Comparison of ENCODE assay signal across 21 mouse cellular contexts in the genomic region with DNA sequence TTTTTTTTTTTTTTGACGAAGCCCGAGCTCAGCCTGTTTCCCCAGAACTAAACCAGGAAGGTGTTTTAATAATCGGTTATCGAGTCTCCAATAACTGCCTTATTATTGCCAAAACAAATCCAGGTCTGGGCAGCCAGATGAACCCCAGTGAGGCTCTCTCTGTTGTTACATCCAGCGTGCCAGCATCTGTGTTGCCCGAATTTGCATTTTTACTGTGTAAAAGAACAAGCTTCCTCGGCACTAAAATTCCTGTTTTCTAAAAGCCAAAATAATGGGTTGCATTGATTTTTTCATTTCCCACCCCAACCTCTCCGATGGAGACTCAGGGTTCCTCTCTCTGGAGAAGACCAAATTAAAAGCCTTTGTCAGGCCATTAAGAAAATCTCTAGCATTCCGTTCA. TPM values are rescaled to one million over a fixed set of nuclear protein-coding genes. Genes with fewer than 3 reads are reported as not detected.
DNase-seq lines count a peak whose midpoint lies in the region; ATAC-seq and TF ChIP-seq lines count a peak whose summit lies in the region.
"Had no signal": no experiment of that assay in that cellular context is flagged by ENCODE, and none has a peak within 500 bp of the region (broad histone marks: within the 10 kb centered on the region; RNA-seq: fewer than 3 reads in every experiment).

No protein-coding gene starts in this region.

- H3K27ac ChIP-seq in layer of hippocampus, adult 2 months, result peak overlapping the region; percentile 95
- peak overlapping the region; percentile 96 for H3K27ac ChIP-seq in forebrain, embryonic 16.5 days (ENCODE audit: low read length)
- H3K27ac ChIP-seq in neural tube, embryonic 13.5 days (replicated peaks), result peak overlapping the region; percentile 88
- H3K27ac ChIP-seq: embryonic facial prominence, embryonic 12.5 days; kidney, postnatal 0 days; limb, embryonic 12.5 days; liver, embryonic 12.5 days had no signal

- H3K9me3 ChIP-seq in forebrain, embryonic 16.5 days (ENCODE audit: control insufficient read depth, low read length), result no peaks in the 10 kb centered on the region
- H3K9me3 ChIP-seq in neural tube, embryonic 13.5 days, result no peaks in the 10 kb centered on the region
- H3K9me3 ChIP-seq: embryonic facial prominence, embryonic 12.5 days; limb, embryonic 12.5 days; liver, embryonic 12.5 days had no signal

- no peaks in the 10 kb centered on the region for H3K36me3 ChIP-seq in forebrain, embryonic 16.5 days (ENCODE audit: control insufficient read depth, insufficient read depth)
- H3K36me3 ChIP-seq in neural tube, embryonic 13.5 days, result no peaks in the 10 kb centered on the region
- H3K36me3 ChIP-seq: embryonic facial prominence, embryonic 12.5 days; limb, embryonic 12.5 days; liver, embryonic 12.5 days had no signal

- H3K4me1 ChIP-seq in forebrain, embryonic 16.5 days (replicated peaks; ENCODE audit: control insufficient read depth, insufficient read depth, low read length), result peaks cover 69% of the 10 kb centered on the region
- peaks cover 87% of the 10 kb centered on the region for H3K4me1 ChIP-seq in neural tube, embryonic 13.5 days (replicated peaks)

- H3K9ac ChIP-seq in forebrain, embryonic 16.5 days (replicated peaks; ENCODE audit: low read depth, low read length), result peak overlapping the region; percentile 90
- peak overlapping the region; percentile 85 for H3K9ac ChIP-seq in neural tube, embryonic 13.5 days
- H3K9ac ChIP-seq: embryonic facial prominence, embryonic 12.5 days; limb, embryonic 12.5 days; liver, embryonic 12.5 days had no signal

- peak overlapping the region; percentile 79 for H3K4me2 ChIP-seq in forebrain, embryonic 16.5 days (ENCODE audit: low read length)
- peak overlapping the region; percentile 69 for H3K4me2 ChIP-seq in neural tube, embryonic 13.5 days
- H3K4me2 ChIP-seq: embryonic facial prominence, embryonic 12.5 days; limb, embryonic 12.5 days; liver, embryonic 12.5 days had no signal

- TF ChIP-seq POLR2A in brain, embryonic 14.5 days (IDR thresholded peaks at IDR 0.05; ENCODE audit: borderline replicate concordance, extremely low read depth, insufficient read depth, insufficient read length, poor library complexity, severe bottlenecking), result no peak

- peak overlapping the region; percentile 90 for H3K4me3 ChIP-seq in layer of hippocampus, adult 2 months
- H3K4me3 ChIP-seq in forebrain, embryonic 16.5 days (replicated peaks; ENCODE audit: low read length), result peak overlapping the region; percentile 85
- H3K4me3 ChIP-seq in neural tube, embryonic 13.5 days, result peak overlapping the region; percentile 62
- H3K4me3 ChIP-seq: embryonic facial prominence, embryonic 12.5 days; erythroblast, embryonic 14.5 days; limb, embryonic 12.5 days; liver, embryonic 12.5 days; myocyte had no signal

- ATAC-seq in forebrain, embryonic 16.5 days, result no peak
- ATAC-seq in neural tube, embryonic 13.5 days (ENCODE audit: low read depth), result no peak
- ATAC-seq: intestine, postnatal 0 days; liver, embryonic 12.5 days had no signal

- WGBS in forebrain, embryonic 16.5 days, result 10% methylated on average over 9 of the region's 9 CpGs
- 48% methylated on average over 9 of the region's 9 CpGs for WGBS in neural tube, embryonic 13.5 days

- no peak for TF ChIP-seq CTCF in layer of hippocampus, adult 2 months (conservative IDR thresholded peaks at IDR 0.05)
- no peak for TF ChIP-seq CTCF in brain, embryonic 14.5 days (IDR thresholded peaks at IDR 0.05; ENCODE audit: borderline replicate concordance, extremely low read depth, insufficient read depth, insufficient read length)

- no peak for DNase-seq in layer of hippocampus, adult 2 months (ENCODE audit: low spot score in 2 of 2)
- DNase-seq in layer of hippocampus, adult 9-11 months, result no peak
- peak; percentile 75 for DNase-seq in brain, embryonic 14.5 days (ENCODE audit: low read depth)
- DNase-seq in heart, adult 11 months, result no peak
- DNase-seq in gastrocnemius, adult 8-10 months (ENCODE audit: low spot score in 2 of 2), result no peak
- DNase-seq: adrenal gland, adult 2 months; gastrocnemius, postnatal 14 days; lung, adult 2 months; thymus, postnatal 36 days had no signal

- no peaks in the 10 kb centered on the region; the same call in 1 of the 2 replicates for H3K27me3 ChIP-seq in forebrain, embryonic 16.5 days (replicated peaks; ENCODE audit: control insufficient read depth, insufficient read depth, low read length)
- peaks cover 42% of the 10 kb centered on the region for H3K27me3 ChIP-seq in neural tube, embryonic 13.5 days

RNA-seq across cellular contexts. Expression of gene Dscaml1, which starts 6.7 kb away (rescaled TPM):
- total RNA-seq in layer of hippocampus, adult 2 months (2021), result 100 to 1,000 TPM in 1 of 2 experiments, 10 to 100 TPM in 1; 95.8 to 102 TPM
- polyA plus RNA-seq in brain, embryonic 14.5 days (2012; rRNA removed), result 34.3 and 36.8 TPM in 2 replicates
- polyA plus RNA-seq in forebrain, embryonic 16.5 days (2015; fragmentation: Nextera tagmentation; extraction: Ambion mirVana), result 27.9 and 28.0 TPM in 2 replicates
- polyA plus RNA-seq in neural tube, embryonic 13.5 days (2015; fragmentation: Nextera tagmentation; extraction: Ambion mirVana), result 12.5 and 13.5 TPM in 2 replicates
- total RNA-seq in gastrocnemius, adult 8-10 months (2022), result not detected
- total RNA-seq: hematopoietic stem cell, adult 5-6 weeks; megakaryocyte-erythroid progenitor cell, adult 5-6 weeks had no signal
- polyA plus RNA-seq: C2C12; erythroblast, embryonic 14.5 days; liver, embryonic 12.5 days; myocyte had no signal

RNA-seq across cellular contexts. Expression of gene Fxyd2, which starts 33.6 kb away (rescaled TPM):
- total RNA-seq in layer of hippocampus, adult 2 months (2021), result 10 to 100 TPM; 10.2 to 10.9 TPM
- polyA plus RNA-seq in brain, embryonic 14.5 days (2012; rRNA removed), result 7.7 and 8.4 TPM in 2 replicates
- 6.6 and 8.7 TPM in 2 replicates for polyA plus RNA-seq in forebrain, embryonic 16.5 days (2015; fragmentation: Nextera tagmentation; extraction: Ambion mirVana)
- polyA plus RNA-seq in neural tube, embryonic 13.5 days (2015; fragmentation: Nextera tagmentation; extraction: Ambion mirVana), result 5.4 and 5.9 TPM in 2 replicates
- total RNA-seq in gastrocnemius, adult 8-10 months (2022), result 1 to 10 TPM in 2 of 4 experiments, under 1 TPM in 1, not detected in 1; 0.88 to 3.6 (median 1.7) TPM
- total RNA-seq: hematopoietic stem cell, adult 5-6 weeks; megakaryocyte-erythroid progenitor cell, adult 5-6 weeks had no signal
- polyA plus RNA-seq: C2C12; erythroblast, embryonic 14.5 days had no signal
